Mouse (Mus musculus) MN1 (cell line): ENCODE data around the gene Nbl1.

ENCODE experiments used
- DNase-seq: peaks from one replicate; pipeline ENCODE4 v3.0.0-alpha.2; 2016; ENCODE audit warnings: low spot score

Gene Nbl1

GRCm38 (mm10) chr4:139092356-139093195, at the start of gene Nbl1:
Nbl1 (minus strand) TSS chr4:139092993.
- DNase-seq = peak; percentile 59

- DNase-seq = no peak
Observed at GRCm38 (mm10) chr4:139141785-139142184, 49.0 kb upstream of the Nbl1 start.

DNA sequence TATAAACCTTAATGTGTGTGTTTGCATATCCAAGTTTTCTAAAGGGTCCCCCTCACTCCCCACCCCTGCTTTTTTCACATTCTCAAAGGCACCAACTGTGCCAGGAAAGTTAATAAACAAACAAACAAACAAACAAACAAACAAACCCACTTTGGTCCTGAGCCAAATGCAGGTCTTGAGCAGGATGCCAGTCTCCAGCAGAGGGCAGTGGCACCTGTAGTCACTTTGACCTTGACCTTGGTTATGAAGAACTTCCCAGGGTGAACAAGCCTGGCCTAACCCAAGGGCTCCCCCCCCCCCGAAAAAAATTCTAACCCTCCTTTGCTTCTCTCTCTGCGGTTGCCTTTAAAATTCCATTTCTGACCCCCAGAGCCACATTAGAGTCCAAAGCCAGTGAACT, 47.5 kb upstream of the Nbl1 start:
- no peak for DNase-seq

DNA sequence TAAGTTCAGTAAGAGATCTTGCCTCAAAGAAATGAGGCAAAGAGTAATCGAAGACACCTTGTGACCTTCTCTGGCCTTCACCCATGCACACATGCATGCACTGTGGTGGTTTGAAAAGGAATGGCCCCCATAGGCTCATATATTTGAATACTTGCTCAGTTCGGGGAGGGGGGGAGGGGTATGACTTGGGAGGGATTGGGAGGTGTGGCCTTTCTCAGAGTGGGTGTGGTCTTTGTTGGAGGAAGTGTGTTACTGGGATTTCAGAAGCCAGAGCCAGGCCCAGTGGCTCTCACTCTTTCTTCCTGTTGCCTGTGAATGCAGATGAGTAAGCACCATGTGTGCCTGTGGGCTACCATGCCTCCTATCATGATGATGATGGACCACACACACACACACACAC, 43.2 kb upstream of the Nbl1 start:
- DNase-seq = no peak

GRCm38 (mm10) chr4:139133109-139133508, 40.3 kb upstream of the Nbl1 start:
- DNase-seq = no peak

DNA sequence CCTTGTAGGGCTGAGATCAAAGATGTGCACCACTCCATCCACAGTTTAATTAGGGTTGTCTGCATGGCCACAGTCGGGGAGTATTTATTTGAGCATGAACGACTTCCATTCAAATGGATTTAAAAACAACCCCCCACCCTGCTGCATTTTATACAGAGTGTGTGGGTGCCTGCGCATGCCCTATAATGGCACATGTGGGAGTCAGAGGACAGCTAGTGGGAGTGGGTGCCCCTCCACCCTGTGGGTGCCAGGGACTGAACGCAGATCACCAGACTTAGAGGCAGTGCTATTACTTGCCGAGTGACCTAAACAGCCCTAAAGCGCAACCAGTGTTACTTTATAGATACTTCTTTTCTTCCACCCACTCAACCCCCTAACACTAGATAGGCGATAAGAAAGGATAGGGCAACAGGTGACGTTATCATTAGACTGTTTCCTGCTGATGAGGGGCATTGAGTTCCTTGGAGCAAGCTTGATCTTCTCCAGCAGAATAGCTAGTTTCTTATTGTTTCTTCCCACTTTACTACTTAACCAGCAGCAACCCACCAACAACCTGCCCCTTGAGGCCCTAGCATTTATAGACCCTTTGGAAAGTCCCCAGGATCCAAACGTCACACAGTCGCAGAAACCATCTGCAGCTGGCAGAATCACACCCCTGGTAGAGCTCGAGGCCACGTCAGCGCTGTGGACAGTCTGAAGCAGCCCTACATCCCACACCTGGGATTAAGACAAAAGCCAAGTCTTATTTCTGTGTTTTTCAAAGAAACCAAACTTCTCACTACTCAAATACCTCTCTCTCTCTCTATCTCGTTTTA, 39.3 kb upstream of the Nbl1 start:
- DNase-seq = no peak

GRCm38 (mm10) chr4:139130701-139131549, 38.1 kb upstream of the Nbl1 start, which contains the start of gene Minos1:
Minos1 (minus strand) TSS chr4:139131113.
- peak; percentile 100 for DNase-seq

GRCm38 (mm10) chr4:139129806-139130700, 37.3 kb upstream of the Nbl1 start:
- peak; percentile 75 for DNase-seq

GRCm38 (mm10) chr4:139126475-139126874, 33.7 kb upstream of the Nbl1 start:
- DNase-seq = no peak

DNA sequence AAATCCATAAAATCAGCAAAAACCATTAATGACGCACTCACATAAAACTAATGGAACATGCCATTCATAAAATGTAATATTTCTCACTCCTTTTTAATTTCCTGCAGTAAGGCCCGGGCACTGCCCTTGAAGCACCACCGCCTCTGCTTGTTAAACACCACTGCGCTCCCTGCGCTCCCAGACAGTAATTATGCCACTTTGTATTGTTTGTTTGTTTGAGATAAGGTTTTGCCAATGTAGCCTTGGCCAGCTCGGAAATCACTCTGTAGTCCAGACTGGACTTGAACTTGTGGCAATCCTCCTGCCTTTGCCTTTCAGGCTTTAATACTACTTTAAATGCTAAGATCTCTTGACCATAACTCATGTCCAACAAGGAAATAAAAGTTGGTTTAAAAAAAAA, 32.1 kb upstream of the Nbl1 start:
- no peak for DNase-seq

GRCm38 (mm10) chr4:139122557-139122956, 29.8 kb upstream of the Nbl1 start:
- DNase-seq = no peak

DNA sequence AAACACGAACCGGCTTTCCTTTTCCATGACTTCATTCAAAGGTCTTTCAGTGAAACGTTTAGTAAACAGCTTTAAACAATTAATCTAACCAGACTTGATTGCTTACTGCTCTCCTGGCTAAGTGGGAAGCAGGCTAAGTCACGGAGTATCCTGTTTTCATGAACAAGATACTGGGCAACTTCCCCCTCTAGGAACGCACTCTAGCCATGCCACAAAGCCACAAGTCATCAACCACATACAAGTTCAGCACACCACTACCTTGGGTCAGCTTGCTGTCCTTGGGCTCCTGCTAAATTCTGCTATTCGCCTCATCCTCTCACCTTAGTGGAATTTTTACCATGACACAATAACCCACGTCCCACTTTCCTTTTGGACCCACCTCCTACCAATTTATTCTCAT, 28.2 kb upstream of the Nbl1 start:
- DNase-seq = no peak

DNA sequence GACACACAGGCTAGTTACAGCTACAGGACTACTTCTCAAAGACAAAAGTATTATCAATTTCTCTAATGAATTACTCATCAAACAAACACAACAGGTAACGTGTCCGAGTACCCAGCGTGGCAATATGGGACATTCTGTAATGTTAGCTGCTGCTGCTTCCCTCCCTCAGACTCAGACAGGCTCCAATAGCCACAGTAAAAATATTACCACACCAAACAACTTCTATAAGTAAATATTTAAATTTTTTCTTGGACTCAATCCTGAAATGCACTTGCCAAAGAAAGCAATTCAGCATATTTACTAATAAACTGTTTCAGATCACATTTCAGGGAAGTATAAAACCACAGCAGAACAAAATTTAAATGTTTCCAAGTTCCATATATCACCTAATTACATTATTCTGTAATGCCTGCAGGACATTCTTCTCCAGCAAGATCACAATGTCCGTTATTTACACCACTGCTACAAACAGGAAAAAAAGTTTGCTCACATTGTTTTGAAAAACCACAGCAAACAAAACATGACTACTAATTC, 27.6 kb upstream of the Nbl1 start:
- no peak for DNase-seq

DNA sequence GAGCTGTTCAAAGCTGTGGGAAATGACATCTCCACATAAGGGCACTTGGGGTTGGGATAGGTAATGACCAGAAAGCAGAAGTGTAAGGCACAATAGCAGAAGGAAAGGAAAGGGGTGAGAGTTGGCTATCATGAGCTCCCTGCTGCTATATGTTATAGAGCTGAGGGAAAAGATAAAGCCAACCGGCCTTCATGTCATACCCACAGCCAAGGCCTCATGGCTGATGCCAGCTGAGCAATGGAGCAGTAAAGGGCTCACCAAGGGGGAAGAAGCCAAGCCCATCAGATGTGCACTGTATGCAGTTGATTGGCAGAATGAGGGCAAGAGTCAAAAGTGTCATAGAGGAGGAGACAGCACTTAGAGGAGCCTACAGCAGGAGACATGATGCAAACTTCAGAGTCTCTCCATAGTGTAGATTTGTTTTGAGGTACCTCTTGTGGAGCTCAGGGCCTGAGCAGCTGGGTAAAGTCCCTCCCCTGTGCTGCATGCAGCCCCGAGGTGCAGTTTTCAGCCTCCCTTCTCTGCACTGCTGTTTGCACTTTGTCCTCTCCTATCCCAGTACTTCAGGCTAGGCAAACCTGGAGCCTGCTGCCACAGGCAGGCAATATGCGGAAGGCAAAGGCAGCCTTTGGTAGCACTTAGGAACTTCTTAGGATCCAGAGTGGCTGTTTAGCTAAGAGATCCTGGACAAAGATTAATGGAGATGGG, 23.7 kb upstream of the Nbl1 start:
- no peak for DNase-seq

GRCm38 (mm10) chr4:139115721-139116120, 22.9 kb upstream of the Nbl1 start:
- no peak for DNase-seq

DNA sequence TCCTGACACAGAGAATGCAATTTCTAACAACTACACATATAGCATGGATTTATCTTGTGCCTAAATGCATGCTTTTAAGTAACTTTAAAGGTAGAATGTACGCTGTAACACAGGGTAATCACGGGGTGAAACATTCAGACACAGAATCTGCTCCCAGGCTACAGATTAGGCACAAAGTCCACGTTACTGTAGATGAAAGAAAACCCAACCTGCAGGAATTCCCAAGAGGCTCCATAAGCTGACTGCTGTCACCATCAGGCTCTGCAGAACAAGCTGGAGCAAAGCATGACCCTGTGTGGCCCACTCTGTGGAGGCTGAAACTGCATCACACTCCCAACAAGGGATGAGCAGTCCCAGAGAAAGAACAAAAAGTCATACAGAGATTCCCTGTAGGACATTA, 19.7 kb upstream of the Nbl1 start:
- DNase-seq = no peak

DNA sequence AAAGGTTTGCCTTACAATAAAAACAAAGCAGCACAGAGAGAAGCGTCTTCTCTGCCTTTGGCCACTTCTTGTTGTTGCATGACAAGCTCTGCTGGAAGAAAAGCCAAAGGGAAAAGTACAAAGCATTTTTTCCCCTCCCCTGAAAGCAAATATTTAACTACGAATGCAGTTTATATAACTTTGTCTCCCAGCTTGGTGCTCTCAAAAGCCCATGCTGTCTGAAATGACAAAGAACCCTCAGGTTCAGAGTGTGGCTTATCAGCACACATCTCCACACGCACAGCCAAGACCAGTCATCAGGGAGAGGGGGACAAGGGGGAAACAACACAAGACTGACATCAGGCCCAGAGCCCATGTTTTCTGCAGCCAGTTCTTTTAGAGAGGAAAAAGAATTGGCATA, 18.6 kb upstream of the Nbl1 start:
- no peak for DNase-seq

- DNase-seq = no peak
Observed at GRCm38 (mm10) chr4:139110858-139111257, 18.1 kb upstream of the Nbl1 start.

DNA sequence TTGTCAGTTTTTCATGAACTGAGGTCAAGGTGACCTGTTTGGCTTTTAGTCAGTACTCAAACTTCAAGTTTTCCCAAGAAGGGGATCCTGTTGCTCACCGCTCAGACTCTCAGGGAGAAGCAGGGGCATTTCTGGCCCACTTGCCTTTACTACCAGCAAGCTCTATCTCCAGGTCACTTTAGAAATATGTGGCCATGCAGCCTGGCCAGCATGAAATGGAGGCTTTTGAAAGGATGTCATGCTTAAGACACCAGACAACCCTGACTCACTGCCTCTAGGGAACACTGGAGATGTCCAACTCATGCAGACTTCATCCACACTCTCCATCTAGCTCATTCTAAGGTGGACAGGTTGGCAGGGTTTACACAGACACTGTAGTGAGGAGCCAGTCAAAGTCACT, 12.7 kb upstream of the Nbl1 start:
- DNase-seq = peak; percentile 69

DNA sequence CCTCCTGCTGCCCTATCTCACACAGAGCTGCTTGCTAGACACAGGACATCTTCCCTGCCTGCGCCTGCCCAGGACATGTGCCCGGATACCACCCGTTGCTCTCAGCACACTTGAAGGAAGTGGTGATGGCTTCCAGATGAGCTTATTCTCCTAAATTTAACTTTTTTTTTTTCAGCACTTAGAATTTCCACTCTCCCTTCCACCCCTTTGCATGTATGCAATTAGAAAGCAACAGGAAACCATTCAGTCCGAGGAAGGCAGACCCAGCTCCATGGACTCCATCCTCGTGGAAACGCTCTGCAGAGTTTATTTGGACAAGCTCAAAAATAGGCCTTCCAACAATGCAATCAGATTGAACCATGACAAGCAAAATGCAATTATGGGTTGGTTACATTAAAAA, 8.8 kb upstream of the Nbl1 start:
- DNase-seq = peak; percentile 67
